Mouse (Mus musculus) mature B cell (primary cell): ENCODE results near the gene Olfr376.

Experiments
- in situ Hi-C: fragments of 300-500 bp; cut with MboI; formaldehyde crosslinking; loops from 2 replicates; pipeline ENCODE4 v1.14.3; 2019

Olfr376 gene

GRCm38 (mm10) chr11:73370946-73371345 lies at the start of gene Olfr376:
Gene Olfr376, plus strand, starts transcription at chr11:73371246.
- in situ Hi-C loops = no loop called here

- in situ Hi-C loops = no loop called here
These were observed 46.9 kb upstream of the Olfr376 start for GRCm38 (mm10) chr11:73323906-73324830.

- in situ Hi-C loops = no loop called here
These were observed 44.6 kb upstream of the Olfr376 start for GRCm38 (mm10) chr11:73326485-73326886.

- in situ Hi-C loops = no loop called here
These were observed 43.7 kb upstream of the Olfr376 start for GRCm38 (mm10) chr11:73327361-73327760.

GRCm38 (mm10) chr11:73329442-73329841 lies 41.6 kb upstream of the Olfr376 start, which contains the start of the genes Aspa, Gm49340 and Spata22:
Gene Aspa, minus strand, starts transcription at chr11:73329596.
Gene Gm49340, plus strand, starts transcription at chr11:73329741.
Gene Spata22, plus strand, starts transcription at chr11:73329741.
- in situ Hi-C loops = no loop called here

- in situ Hi-C loops = no loop called here
These were observed 37.7 kb upstream of the Olfr376 start for GRCm38 (mm10) chr11:73333357-73333756.

- in situ Hi-C loops = no loop called here
These were observed 34.1 kb upstream of the Olfr376 start for GRCm38 (mm10) chr11:73336919-73337318.

GRCm38 (mm10) chr11:73350483-73350882 lies 20.6 kb upstream of the Olfr376 start, which contains the start of gene Olfr20:
Gene Olfr20, plus strand, starts transcription at chr11:73350783.
- in situ Hi-C loops = no loop called here

GRCm38 (mm10) chr11:73395374-73395773 lies 24.3 kb downstream of the Olfr376 start:
- in situ Hi-C loops = no loop called here

- in situ Hi-C loops = no loop called here
These were observed 28.5 kb downstream of the Olfr376 start, which contains the start of gene Olfr1 for GRCm38 (mm10) chr11:73399514-73399913. Gene Olfr1, minus strand, starts transcription at chr11:73399614.
